In genomic region chr10:116740073-116740472, GRCm38 (mm10) we compare ENCODE assay signal across 11 mouse cellular contexts.
DNase-seq lines count a peak whose midpoint lies in the region; ATAC-seq lines count a peak whose summit lies in the region.
"Had no signal": no experiment of that assay in that cellular context is flagged by ENCODE, and none has a peak within 500 bp of the region (broad histone marks: within the 10 kb centered on the region; RNA-seq: fewer than 3 reads in every experiment).

No protein-coding gene starts in this region.

- peaks cover 20% of the 10 kb centered on the region for H3K4me1 ChIP-seq in heart, embryonic 12.5 days (replicated peaks)
- H3K4me1 ChIP-seq in embryonic facial prominence, embryonic 11.5 days (ENCODE audit: control insufficient read depth, insufficient read depth, low read length): peaks cover 3% of the 10 kb centered on the region; the same call in 1 of the 2 replicates

- H3K4me2 ChIP-seq in heart, embryonic 12.5 days: no peak overlapping the region
- no peak overlapping the region for H3K4me2 ChIP-seq in embryonic facial prominence, embryonic 11.5 days (ENCODE audit: low read depth, low read length)

- no peak overlapping the region for H3K9ac ChIP-seq in heart, embryonic 12.5 days
- no peak overlapping the region; the same call in 1 of the 2 replicates for H3K9ac ChIP-seq in embryonic facial prominence, embryonic 11.5 days (replicated peaks; ENCODE audit: low read length)

- intact Hi-C loops in heart, postnatal 25 days (cut with DNase I): no loop called here
- intact Hi-C loops in left cerebral cortex, postnatal 14 days (cut with DNase I): no loop called here

- no peaks in the 10 kb centered on the region for H3K9me3 ChIP-seq in heart, embryonic 12.5 days (replicated peaks)
- no peaks in the 10 kb centered on the region for H3K9me3 ChIP-seq in embryonic facial prominence, embryonic 11.5 days (replicated peaks; ENCODE audit: control insufficient read depth, low read length)

- H3K27me3 ChIP-seq in heart, embryonic 12.5 days (replicated peaks): no peaks in the 10 kb centered on the region
- H3K27me3 ChIP-seq in embryonic facial prominence, embryonic 11.5 days (ENCODE audit: control insufficient read depth, insufficient read depth, low read length): no peaks in the 10 kb centered on the region

- no peaks in the 10 kb centered on the region for H3K36me3 ChIP-seq in heart, embryonic 12.5 days
- no peaks in the 10 kb centered on the region for H3K36me3 ChIP-seq in embryonic facial prominence, embryonic 11.5 days (replicated peaks; ENCODE audit: control insufficient read depth, insufficient read depth, low read depth, low read length)

- no peak for DNase-seq in heart, postnatal 25 days (ENCODE audit: low spot score)
- peak; percentile 70 for DNase-seq in 3134 (ENCODE audit: extremely low read depth, insufficient read length, low spot score)
- DNase-seq in embryonic facial prominence, embryonic 11.5 days (ENCODE audit: low spot score): no peak
- DNase-seq in left cerebral cortex, postnatal 14 days (ENCODE audit: low spot score in 2 of 2): peak; percentile 23 to 55
- DNase-seq in liver: no peak
- DNase-seq in Muller cell, postnatal 12 days (ENCODE audit: inconsistent ontology term): no peak
- DNase-seq in layer of hippocampus, adult 11-12 months (ENCODE audit: low spot score): no peak
- DNase-seq: cerebellum, postnatal 25 days; kidney, adult 8-10 months; thymus, adult 2 months had no signal

- no peak for ATAC-seq in heart, embryonic 12.5 days (ENCODE audit: insufficient number of reproducible peaks, low FRiP score)
- ATAC-seq in embryonic facial prominence, embryonic 11.5 days (replicated peaks; ENCODE audit: insufficient number of reproducible peaks, low FRiP score, low TSS enrichment, low read depth): no peak

- 42% methylated on average over 7 of the region's 7 CpGs for WGBS in heart, embryonic 12.5 days
- WGBS in embryonic facial prominence, embryonic 11.5 days: 61% methylated on average over 7 of the region's 7 CpGs

- peak overlapping the region; percentile 53; the same call in 1 of the 2 replicates for H3K27ac ChIP-seq in heart, embryonic 12.5 days (ENCODE audit: poor library complexity, severe bottlenecking)
- 0 out of 2 replicates have a peak overlapping the region, but pooled peaks have one; percentile 56 for H3K27ac ChIP-seq in embryonic facial prominence, embryonic 11.5 days (replicated peaks; ENCODE audit: low read depth, low read length)

- no peak overlapping the region for H3K4me3 ChIP-seq in heart, embryonic 12.5 days
- H3K4me3 ChIP-seq in embryonic facial prominence, embryonic 11.5 days (ENCODE audit: low read depth, low read length): no peak overlapping the region

Comparison
In these comparisons a context has a peak if more than half of its experiments do, and no peak if none do; other contexts are left out.
1. DNase-seq: peak in 3134 (single experiment) and left cerebral cortex, postnatal 14 days (2 of 2); none in heart, postnatal 25 days (single experiment), embryonic facial prominence, embryonic 11.5 days (single experiment), liver (single experiment), Muller cell, postnatal 12 days (single experiment) and layer of hippocampus, adult 11-12 months (single experiment).